Mouse (Mus musculus) adrenal gland, postnatal 10 days (tissue): ENCODE measurements around the gene Wfikkn1. TPM values are rescaled to one million over a fixed set of nuclear protein-coding genes. Genes with fewer than 3 reads are reported as not detected.

Source experiments
- DNase-seq: peaks from one replicate; pipeline ENCODE4 v3.0.0; 2021; ENCODE audit warnings: mixed read lengths
- long read RNA-seq, 2 experiments: library from polyadenylated mRNA; stranded (forward); transcript quantifications; one replicate each; pipeline ENCODE4 v2.0.0; 2021
- total RNA-seq, 2 experiments: library from RNA; stranded (reverse); gene quantifications; 2 replicates each; pipeline ENCODE4 v1.2.3; 2021

Gene Wfikkn1
- 1 to 10 TPM in 1 of 2 experiments, under 1 TPM in 1; 0.78 to 2.7 TPM for total RNA-seq
- long read RNA-seq, experiment 1, partial matches to known transcripts: 1 of 1 reads
- long read RNA-seq, experiment 1, other reads (novel, unspliced or antisense): 0 of 1 reads
- long read RNA-seq, experiment 2: 0 reads

GRCm38 (mm10) chr17:25880196-25880910, at the start of gene Wfikkn1:
Gene Wfikkn1, minus strand, starts transcription at chr17:25880858.
- no peak for DNase-seq

GRCm38 (mm10) chr17:25925348-25925747, 44.7 kb upstream of the Wfikkn1 start:
- peak; percentile 68 for DNase-seq

GRCm38 (mm10) chr17:25922120-25922519, 41.5 kb upstream of the Wfikkn1 start:
- no peak for DNase-seq

GRCm38 (mm10) chr17:25919786-25920642, 39.4 kb upstream of the Wfikkn1 start:
- DNase-seq: peak; percentile 100

GRCm38 (mm10) chr17:25919144-25919785, 38.6 kb upstream of the Wfikkn1 start, which contains the start of gene Rab40c:
Gene Rab40c, minus strand, starts transcription at chr17:25919727.
- DNase-seq: peak; percentile 63

DNA sequence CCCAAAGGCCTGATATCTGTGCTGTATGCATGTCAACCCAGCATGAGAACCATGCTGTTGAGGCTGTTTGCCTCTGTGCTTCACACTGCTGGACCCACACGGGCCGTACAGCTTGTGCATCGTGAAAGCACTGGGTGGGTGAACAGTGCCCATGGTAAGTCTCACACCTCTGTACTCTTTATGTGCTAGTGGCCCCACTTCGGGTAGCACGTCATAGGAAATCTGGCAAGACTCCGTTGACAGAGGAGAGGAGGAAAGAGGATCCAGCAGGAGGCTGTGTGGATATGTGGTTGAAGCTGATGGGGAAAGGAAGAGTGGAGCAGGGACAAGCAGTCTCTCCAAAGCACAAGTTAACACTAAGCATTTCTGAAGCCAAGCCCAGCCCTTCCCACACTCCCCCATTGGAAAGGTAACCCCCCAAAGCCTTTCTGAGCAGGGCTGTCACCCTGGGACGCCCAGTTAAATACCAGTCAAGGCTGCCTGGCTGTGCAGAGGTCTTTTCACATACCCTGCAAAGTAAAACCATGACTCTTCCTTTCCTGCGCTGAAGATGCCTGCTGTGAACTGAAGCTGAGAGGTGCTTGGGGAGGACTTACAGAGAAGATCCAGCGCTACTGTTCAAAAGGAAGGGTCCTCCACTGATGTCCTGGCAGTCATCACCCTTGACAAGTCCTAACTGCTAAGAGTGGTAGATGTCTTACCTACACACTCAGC, 37.5 kb upstream of the Wfikkn1 start:
- peak; percentile 8 for DNase-seq

DNA sequence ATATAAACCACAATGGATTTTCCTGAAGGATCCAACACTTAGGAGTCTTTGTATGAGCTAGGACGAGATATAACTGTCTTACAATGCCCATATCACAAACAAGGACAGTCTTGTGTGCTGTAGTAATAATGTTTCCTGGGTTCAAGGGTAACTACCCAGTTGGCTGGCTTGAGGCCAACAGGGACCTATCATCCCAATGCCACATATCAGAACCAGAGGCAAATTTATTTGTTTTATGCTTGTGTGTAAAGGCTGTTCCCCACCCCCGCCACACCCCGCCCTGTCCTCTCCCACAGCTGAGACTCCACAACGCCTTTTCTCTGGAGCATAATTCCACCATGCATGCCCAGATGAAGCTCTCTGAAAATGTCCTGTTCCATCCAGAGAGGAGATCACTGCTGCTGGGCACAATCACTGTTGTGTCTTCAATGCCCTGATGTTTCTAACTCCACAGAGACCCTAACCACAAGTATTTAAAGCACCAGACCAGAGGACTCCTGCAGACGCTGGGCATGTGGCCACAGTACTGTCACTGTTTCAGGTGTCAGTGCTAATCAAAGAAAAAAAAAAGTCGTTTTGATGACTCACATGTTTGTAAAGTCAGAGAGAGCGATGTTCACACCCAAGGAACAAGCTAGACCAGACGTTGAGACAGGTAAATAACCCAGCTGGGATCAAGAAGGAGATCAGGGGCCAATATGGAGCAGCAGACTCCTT, 36.4 kb upstream of the Wfikkn1 start:
- DNase-seq: peak; percentile 74

- no peak for DNase-seq
These were observed 33.6 kb upstream of the Wfikkn1 start for GRCm38 (mm10) chr17:25914295-25914694.

- peak; percentile 9 for DNase-seq
These were observed 33.2 kb upstream of the Wfikkn1 start for GRCm38 (mm10) chr17:25913877-25914275.

DNA sequence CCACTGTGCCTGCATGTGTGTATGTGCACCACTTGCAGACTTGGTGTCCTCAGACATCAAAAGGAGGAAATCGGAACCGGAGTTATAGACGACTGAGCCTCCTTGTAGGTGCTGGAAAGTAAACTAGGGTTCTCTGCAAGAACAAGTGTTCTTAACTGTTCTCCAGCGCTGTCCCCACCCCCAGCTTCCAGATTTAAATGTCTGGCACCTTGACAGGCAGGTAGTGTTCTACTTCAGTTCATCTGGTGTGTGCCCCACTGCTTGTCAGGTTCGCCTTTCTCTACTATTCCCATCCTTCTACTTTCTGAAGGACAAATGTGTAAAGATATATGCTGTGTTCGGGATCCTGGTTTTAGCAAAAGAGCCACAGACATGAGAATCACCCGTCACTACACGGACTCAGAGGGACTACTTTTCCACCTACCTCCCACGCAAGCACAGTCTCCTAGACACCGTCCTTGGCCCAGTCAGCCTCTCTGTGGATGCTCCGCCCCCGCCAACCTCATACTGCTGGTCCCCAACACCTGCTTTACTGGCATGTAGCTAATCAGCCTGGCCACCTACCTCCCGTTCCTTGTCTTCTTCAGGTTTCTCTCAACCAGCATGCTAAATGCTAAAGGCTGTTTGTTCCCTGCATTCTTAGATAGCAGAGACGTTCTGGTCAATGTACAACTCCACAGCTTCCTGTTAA, 32.7 kb upstream of the Wfikkn1 start:
- DNase-seq: peak; percentile 45

- peak; percentile 65 for DNase-seq
These were observed 31.2 kb upstream of the Wfikkn1 start for GRCm38 (mm10) chr17:25911816-25912215.

GRCm38 (mm10) chr17:25907640-25908039, 27.0 kb upstream of the Wfikkn1 start:
- no peak for DNase-seq

DNA sequence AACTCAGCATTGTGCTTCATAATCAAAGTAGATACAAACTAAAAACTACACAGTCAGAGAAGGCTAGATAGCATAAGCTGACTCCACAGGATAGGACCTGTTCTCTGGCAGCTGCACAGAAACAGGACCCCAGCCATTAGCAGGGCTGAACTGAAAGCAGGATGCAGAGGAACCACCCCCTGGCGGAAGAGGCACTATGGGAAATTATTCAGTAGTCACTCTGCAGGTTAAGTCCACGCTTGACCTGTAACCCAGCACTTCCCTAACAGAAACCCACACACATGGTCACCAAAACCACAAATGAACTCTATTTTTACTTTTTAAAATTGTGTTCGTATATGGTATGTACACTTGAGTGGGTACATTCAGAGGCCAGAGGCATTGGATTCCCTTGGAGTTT, 22.4 kb upstream of the Wfikkn1 start:
- no peak for DNase-seq

DNA sequence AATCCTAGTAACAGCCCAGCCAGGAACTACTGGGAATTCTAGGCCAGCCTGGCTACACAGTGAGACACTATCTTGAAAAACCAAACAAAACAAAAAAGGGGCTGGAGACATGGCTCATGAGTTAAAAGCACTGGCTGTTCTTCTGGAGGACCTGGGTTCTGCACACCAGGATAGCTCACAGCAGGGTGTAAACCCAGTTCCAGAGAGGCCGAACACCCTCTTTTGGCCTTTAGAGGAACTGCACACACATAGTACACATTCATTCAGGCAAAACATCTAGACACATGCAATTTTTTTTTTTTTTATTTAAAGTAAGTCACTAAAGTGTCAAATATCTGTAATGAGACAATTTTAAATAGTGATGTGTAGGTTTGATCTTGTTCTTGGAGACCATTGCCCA, 19.5 kb upstream of the Wfikkn1 start:
- no peak for DNase-seq

DNA sequence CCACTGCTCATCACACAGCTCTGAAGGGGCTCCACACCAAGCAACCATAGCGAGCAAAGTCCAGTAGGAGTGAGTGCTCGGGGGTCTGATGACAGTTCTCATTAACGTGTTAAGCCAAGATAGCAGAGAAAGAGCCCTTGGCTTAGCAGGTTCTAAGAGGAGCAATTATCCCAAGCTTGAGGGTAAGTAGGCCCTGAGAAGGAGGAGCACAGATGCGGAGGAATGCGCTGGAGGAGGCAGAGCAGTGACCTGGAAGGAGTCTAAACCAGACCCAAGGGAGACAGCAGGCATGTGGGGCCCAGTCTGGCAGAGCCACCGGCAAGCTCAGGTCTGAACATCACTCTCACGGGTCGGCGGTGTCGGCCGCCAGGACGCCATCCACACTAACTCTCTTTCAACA, 15.2 kb upstream of the Wfikkn1 start:
- DNase-seq: no peak

DNA sequence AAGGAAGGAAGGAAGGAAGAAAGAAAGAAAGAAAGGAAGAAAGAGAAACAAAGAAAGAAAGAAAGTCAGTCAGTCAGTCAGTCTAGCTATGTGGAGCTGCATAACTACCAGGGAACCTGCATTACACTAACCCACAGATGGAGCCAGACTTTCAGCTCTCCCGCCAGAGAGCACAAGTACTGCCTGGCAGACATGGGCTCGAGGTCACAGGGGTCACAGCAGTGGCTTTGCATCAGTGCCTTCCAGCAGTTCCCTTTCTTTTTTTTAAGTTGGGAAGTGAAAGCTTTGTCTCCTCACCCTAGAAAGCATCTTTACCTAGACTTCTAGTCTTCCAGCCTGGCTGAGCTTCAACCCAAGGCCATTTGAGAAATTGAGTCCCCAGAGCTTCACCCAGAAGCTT, 14.8 kb upstream of the Wfikkn1 start:
- no peak for DNase-seq

DNA sequence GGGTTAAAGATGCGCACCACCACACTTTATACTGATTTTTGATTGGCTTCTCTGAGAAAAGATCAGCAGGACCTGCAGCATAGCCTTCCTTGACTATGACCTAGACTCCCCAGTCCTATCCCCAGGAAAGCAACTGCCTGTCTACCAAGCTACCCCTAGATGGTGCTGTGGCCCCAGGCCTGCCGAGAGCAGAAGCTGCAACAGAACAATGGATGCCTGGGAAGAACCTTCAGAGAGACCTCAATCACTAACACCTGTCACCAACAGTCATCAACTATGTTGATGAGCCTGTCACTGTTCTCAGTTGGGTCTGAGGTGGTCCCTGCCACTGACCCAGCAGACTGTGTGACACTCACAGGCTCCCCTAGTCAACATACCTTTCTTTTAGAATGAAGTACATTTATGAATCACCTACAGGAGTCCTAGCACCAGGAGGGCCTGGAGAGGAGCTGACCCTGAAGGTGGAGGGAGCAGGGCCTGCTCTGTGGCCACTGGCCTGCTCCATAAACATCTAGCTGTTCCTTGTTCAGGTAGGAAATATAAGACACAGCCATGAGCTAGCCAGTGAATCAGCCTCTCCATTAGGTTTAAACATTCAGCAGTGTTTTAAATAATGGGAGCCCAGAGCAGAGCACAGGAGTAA, 13.4 kb upstream of the Wfikkn1 start:
- DNase-seq: peak; percentile 80

GRCm38 (mm10) chr17:25888837-25889236, 8.2 kb upstream of the Wfikkn1 start:
- DNase-seq: no peak

- DNase-seq: no peak
These were observed 6.8 kb upstream of the Wfikkn1 start for GRCm38 (mm10) chr17:25887467-25887866.

DNA sequence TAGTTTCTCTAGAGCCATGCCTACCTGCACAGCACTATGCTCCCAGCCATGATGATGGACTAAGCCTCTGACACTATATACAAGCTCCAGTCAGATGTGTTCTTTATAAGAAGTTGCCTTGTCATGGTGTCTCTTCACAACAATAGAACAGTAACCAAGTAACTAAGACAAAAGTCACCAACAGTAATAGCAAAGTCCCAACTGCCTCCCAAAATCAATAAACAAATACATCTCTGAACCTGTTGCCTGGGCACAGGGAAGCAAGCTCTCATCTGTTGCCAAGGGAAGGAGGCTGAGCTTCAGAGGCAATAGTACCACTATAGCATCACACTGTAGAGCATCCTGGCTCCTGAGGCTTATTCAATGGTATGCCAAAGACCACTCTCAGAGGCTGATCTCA, 6.1 kb upstream of the Wfikkn1 start:
- no peak for DNase-seq
